Mouse (Mus musculus): ENCODE measurements around the gene G6pd2.

Gene G6pd2

DNA sequence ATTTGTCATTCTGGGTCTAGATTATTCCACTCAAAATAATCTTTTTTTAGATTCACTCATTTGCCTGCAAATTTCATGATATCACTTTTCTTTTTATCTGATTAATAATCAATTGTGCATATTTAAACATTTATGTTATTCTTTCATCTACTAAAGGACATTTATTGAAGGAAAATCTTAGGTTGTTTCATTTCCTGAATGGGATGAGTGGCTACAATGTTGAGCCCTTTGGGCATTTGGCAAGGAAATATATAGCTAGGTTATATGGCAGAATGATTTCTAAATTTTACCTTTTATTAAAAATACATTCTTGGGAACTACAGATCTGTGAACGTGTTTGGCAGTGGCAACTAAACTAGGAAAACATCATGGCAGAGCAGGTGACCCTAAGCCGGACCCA is at the start of gene G6pd2:
Gene G6pd2 (plus strand): TSS at position 301 of the 400 bp plus-strand sequence.
- DNase-seq (ENCODE audit: low spot score in 2 of 2): no peak

DNA sequence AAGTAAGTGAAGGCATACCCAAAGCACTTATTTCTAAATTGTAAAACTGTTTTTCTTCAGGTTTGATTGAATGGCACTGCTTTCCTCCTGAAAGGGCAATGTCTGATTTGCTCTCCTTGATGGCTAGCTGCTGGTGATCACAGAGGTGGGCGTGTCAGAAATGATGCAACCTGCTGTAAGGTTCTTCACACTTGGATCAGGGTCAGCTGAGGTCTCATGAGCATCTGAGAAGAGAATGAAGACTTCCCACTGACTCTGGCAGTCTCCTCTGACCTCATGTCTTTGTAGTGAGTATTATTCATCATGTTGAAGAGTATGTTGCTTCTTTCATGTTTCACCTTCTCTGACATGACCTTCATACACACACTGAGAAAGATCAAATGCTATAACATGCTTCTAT is 44.4 kb upstream of the G6pd2 start:
- DNase-seq (ENCODE audit: low spot score in 2 of 2): no peak

DNA sequence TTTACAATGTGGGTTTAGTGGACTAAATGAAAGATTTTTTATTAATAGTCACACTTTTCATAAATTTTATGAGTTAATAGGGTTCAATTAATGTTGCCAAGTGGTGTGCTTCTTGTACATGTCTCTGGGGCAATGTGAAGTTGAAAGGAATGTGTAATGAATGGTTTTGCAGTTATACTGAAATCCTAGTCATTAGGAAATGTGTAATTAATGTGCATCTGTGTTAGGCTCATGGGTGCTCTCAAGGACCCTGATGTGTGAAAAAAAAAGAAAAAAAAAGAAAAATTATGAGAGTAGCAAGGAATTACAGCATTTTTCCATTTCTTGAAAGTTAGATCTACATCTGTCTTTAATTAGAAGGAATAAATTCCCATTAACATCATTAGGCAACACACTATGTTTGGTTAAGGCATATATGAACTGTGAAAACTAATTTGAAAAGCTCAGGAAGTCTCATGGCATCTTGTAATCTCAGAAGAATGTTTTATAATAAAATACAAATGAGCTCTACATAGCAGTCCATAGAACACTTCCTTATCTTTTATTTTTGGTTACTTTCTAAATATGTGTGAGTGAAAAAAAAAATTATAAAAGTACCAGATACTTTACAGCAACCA is 24.4 kb downstream of the G6pd2 start:
- DNase-seq (ENCODE audit: low spot score in 2 of 2): no peak

DNA sequence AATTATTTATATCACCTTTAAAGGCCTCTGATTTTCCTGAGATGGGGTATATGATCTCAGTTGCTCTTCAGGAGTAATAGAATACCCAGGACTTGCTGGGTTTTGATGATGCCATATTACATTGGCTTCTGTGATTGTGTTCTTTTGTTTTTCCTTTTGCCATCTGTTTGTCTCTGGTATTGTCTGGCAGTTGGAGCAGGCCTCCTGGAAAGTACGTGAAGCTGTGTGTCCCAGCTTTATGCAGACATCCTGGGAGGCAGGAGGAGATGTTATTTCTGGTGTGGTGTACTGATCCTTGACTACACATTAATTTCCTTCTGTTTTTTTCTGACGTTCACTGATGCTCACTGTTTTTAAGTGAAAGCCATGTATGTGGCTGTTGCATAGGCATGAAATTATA is 35.3 kb downstream of the G6pd2 start:
- no peak for DNase-seq (ENCODE audit: low spot score in 2 of 2)
